8 mouse cellular contexts compared by ENCODE assay signal in genomic region chr7:51621694-51622145, GRCm38 (mm10). TPM values are rescaled to one million over a fixed set of nuclear protein-coding genes. Genes with fewer than 3 reads are reported as not detected.
DNase-seq lines count a peak whose midpoint lies in the region; ATAC-seq and TF ChIP-seq lines count a peak whose summit lies in the region.

Slc17a6 (plus strand) TSS chr7:51622006.

- peak; percentile 54 for DNase-seq in lung, postnatal 0 days (ENCODE audit: low spot score)
- DNase-seq in lung, adult 2 months: no peak
- peak; percentile 63 to 65 for DNase-seq in cerebellum, adult 2 months
- DNase-seq in hindbrain, embryonic 11.5 days (ENCODE audit: low spot score): peak; percentile 85
- DNase-seq in layer of hippocampus, postnatal 25 days (ENCODE audit: extremely low spot score in 1 of 2, low spot score in 1 of 2): peak; percentile 42 to 57
- peak; percentile 1 for DNase-seq in thymus, postnatal 25 days

- no peaks in the 10 kb centered on the region for H3K4me1 ChIP-seq in lung, postnatal 0 days (ENCODE audit: insufficient read depth, low read depth, low read length)
- H3K4me1 ChIP-seq in lung, adult 2 months (ENCODE audit: control insufficient read depth, insufficient read depth, low read length): no peaks in the 10 kb centered on the region
- H3K4me1 ChIP-seq in cerebellum, adult 2 months (ENCODE audit: control insufficient read depth, insufficient read depth, low read length): no peaks in the 10 kb centered on the region; the same call in 1 of the 2 replicates
- peaks cover 16% of the 10 kb centered on the region for H3K4me1 ChIP-seq in forebrain, embryonic 15.5 days
- 0 out of 2 replicates have a peak, but pooled peaks cover 3% of the 10 kb centered on the region for H3K4me1 ChIP-seq in hindbrain, embryonic 11.5 days (replicated peaks; ENCODE audit: control insufficient read depth, insufficient read depth, low read length)
- H3K4me1 ChIP-seq in midbrain, embryonic 12.5 days: peaks cover 10% of the 10 kb centered on the region; the same call in 1 of the 2 replicates

- peaks cover 22% of the 10 kb centered on the region; the same call in 1 of the 2 replicates for H3K27me3 ChIP-seq in lung, postnatal 0 days (replicated peaks; ENCODE audit: insufficient read depth, low read length)
- peaks cover 1% of the 10 kb centered on the region; the same call in 1 of the 2 replicates for H3K27me3 ChIP-seq in cerebellum, adult 2 months (ENCODE audit: control insufficient read depth, insufficient read depth, low read length)
- peaks cover 17% of the 10 kb centered on the region for H3K27me3 ChIP-seq in forebrain, embryonic 15.5 days
- H3K27me3 ChIP-seq in hindbrain, embryonic 11.5 days (ENCODE audit: control insufficient read depth, insufficient read depth, low read length): peaks cover 45% of the 10 kb centered on the region
- H3K27me3 ChIP-seq in midbrain, embryonic 12.5 days: peaks cover 52% of the 10 kb centered on the region

- no peak for ATAC-seq in lung, postnatal 0 days
- ATAC-seq in forebrain, embryonic 15.5 days (replicated peaks): peak; percentile 49
- peak; percentile 28 for ATAC-seq in hindbrain, embryonic 11.5 days (ENCODE audit: low FRiP score)
- ATAC-seq in midbrain, embryonic 12.5 days (ENCODE audit: low FRiP score, low read depth): peak; percentile 57

- no peaks in the 10 kb centered on the region for H3K9me3 ChIP-seq in lung, postnatal 0 days (ENCODE audit: low read length)
- no peaks in the 10 kb centered on the region for H3K9me3 ChIP-seq in forebrain, embryonic 15.5 days
- no peaks in the 10 kb centered on the region for H3K9me3 ChIP-seq in hindbrain, embryonic 11.5 days (ENCODE audit: control insufficient read depth, low read length)
- no peaks in the 10 kb centered on the region for H3K9me3 ChIP-seq in midbrain, embryonic 12.5 days

- under 1% methylated on average over 23 of the region's 23 CpGs for WGBS in lung, postnatal 0 days
- 3% methylated on average over 23 of the region's 23 CpGs for WGBS in lung, adult 2 months
- WGBS in cerebellum, adult 2 months: 2% methylated on average over 23 of the region's 23 CpGs
- 1% methylated on average over 23 of the region's 23 CpGs for WGBS in forebrain, embryonic 15.5 days
- WGBS in hindbrain, embryonic 11.5 days: under 1% methylated on average over 23 of the region's 23 CpGs
- under 1% methylated on average over 23 of the region's 23 CpGs for WGBS in midbrain, embryonic 12.5 days

- no peak within 1 kb of the TSS for H3K4me2 ChIP-seq in lung, postnatal 0 days (replicated peaks; ENCODE audit: low read depth, low read length)
- peak within 1 kb of the TSS; percentile 56 for H3K4me2 ChIP-seq in forebrain, embryonic 15.5 days (replicated peaks)
- peak within 1 kb of the TSS; percentile 8 for H3K4me2 ChIP-seq in hindbrain, embryonic 11.5 days (replicated peaks; ENCODE audit: low read depth, low read length)
- H3K4me2 ChIP-seq in midbrain, embryonic 12.5 days (replicated peaks): peak within 1 kb of the TSS; percentile 44

- no peak for TF ChIP-seq POLR2A in lung, adult 2 months (IDR thresholded peaks at IDR 0.05; ENCODE audit: borderline replicate concordance, extremely low read depth, low read depth, low read length)
- TF ChIP-seq POLR2A in cerebellum, adult 2 months (IDR thresholded peaks at IDR 0.05; ENCODE audit: borderline replicate concordance, insufficient read depth, low read length): no peak

- no peak within 1 kb of the TSS for H3K27ac ChIP-seq in lung, postnatal 0 days (ENCODE audit: low read length)
- H3K27ac ChIP-seq in cerebellum, adult 2 months (ENCODE audit: insufficient read depth, low read length): no peak within 1 kb of the TSS
- H3K27ac ChIP-seq in forebrain, embryonic 15.5 days (replicated peaks): peak within 1 kb of the TSS; percentile 91
- H3K27ac ChIP-seq in hindbrain, embryonic 11.5 days (ENCODE audit: low read depth, low read length): peak within 1 kb of the TSS; percentile 64
- peak within 1 kb of the TSS; percentile 96 for H3K27ac ChIP-seq in midbrain, embryonic 12.5 days (replicated peaks)

- TF ChIP-seq CTCF in lung, postnatal 0 days (IDR thresholded peaks at IDR 0.05): no peak
- TF ChIP-seq CTCF in lung, adult 2 months (IDR thresholded peaks at IDR 0.05; ENCODE audit: insufficient read depth, low read length): no peak
- TF ChIP-seq CTCF in cerebellum, adult 2 months (IDR thresholded peaks at IDR 0.05; ENCODE audit: borderline replicate concordance, insufficient read depth, low read depth, low read length): no peak

- no peak for TF ChIP-seq EP300 in lung, postnatal 0 days (IDR thresholded peaks at IDR 0.05)

- no peak within 1 kb of the TSS for H3K9ac ChIP-seq in lung, postnatal 0 days (replicated peaks; ENCODE audit: low read depth)
- peak within 1 kb of the TSS; percentile 51 for H3K9ac ChIP-seq in forebrain, embryonic 15.5 days (replicated peaks)
- H3K9ac ChIP-seq in hindbrain, embryonic 11.5 days (ENCODE audit: low read depth, low read length): peak within 1 kb of the TSS; percentile 42
- peak within 1 kb of the TSS; percentile 66 for H3K9ac ChIP-seq in midbrain, embryonic 12.5 days (replicated peaks)

- H3K36me3 ChIP-seq in lung, postnatal 0 days (ENCODE audit: insufficient read depth, low read length): no peaks in the 10 kb centered on the region
- no peaks in the 10 kb centered on the region for H3K36me3 ChIP-seq in forebrain, embryonic 15.5 days
- H3K36me3 ChIP-seq in hindbrain, embryonic 11.5 days (ENCODE audit: control insufficient read depth, insufficient read depth, low read length): no peaks in the 10 kb centered on the region
- H3K36me3 ChIP-seq in midbrain, embryonic 12.5 days: no peaks in the 10 kb centered on the region

- no peak within 1 kb of the TSS for H3K4me3 ChIP-seq in lung, postnatal 0 days (ENCODE audit: low read depth, low read length)
- no peak within 1 kb of the TSS for H3K4me3 ChIP-seq in lung, adult 2 months (replicated peaks; ENCODE audit: extremely low read depth, low read depth, low read length)
- peak within 1 kb of the TSS; percentile 57 for H3K4me3 ChIP-seq in cerebellum, adult 2 months (replicated peaks; ENCODE audit: insufficient read depth, low read depth, low read length)
- H3K4me3 ChIP-seq in forebrain, embryonic 15.5 days: peak within 1 kb of the TSS; percentile 38
- H3K4me3 ChIP-seq in hindbrain, embryonic 11.5 days (ENCODE audit: low read depth, low read length): peak within 1 kb of the TSS; percentile 24
- peak within 1 kb of the TSS; percentile 45 for H3K4me3 ChIP-seq in midbrain, embryonic 12.5 days

RNA-seq across cellular contexts. Expression of gene Slc17a6, which starts in this region (rescaled TPM):
- not detected in 2 replicates for polyA plus RNA-seq in lung, postnatal 0 days (2015; fragmentation: Nextera tagmentation; extraction: Ambion mirVana)
- not detected in 2 replicates for polyA plus RNA-seq in lung, adult 2 months (2012; rRNA removed)
- 33.0 and 43.1 TPM in 2 replicates for polyA plus RNA-seq in cerebellum, adult 2 months (2012; rRNA removed)
- 44.8 and 46.1 TPM in 2 replicates for polyA plus RNA-seq in forebrain, embryonic 15.5 days (2015; fragmentation: Nextera tagmentation; extraction: Ambion mirVana)
- polyA plus RNA-seq in hindbrain, embryonic 11.5 days (2014; fragmentation: Nextera tagmentation; extraction: Ambion mirVana): 33.2 and 34.9 TPM in 2 replicates
- total RNA-seq in layer of hippocampus, postnatal 25 days (2021): 10 to 100 TPM; 13.2 to 14.8 TPM
- polyA plus RNA-seq in midbrain, embryonic 12.5 days (2016; fragmentation: Nextera tagmentation; extraction: Ambion mirVana): 52.6 and 59.0 TPM in 2 replicates

Comparison
In these comparisons a context has a peak if more than half of its experiments do, and no peak if none do; other contexts are left out.
1. RNA of gene Slc17a6 (polyA plus RNA-seq): 52.6 to 59.0 TPM in midbrain, embryonic 12.5 days, 44.8 to 46.1 TPM in forebrain, embryonic 15.5 days, 33.0 to 43.1 TPM in cerebellum, adult 2 months and 33.2 to 34.9 TPM in hindbrain, embryonic 11.5 days; not detected in lung, postnatal 0 days and not detected in lung, adult 2 months; every median in the first group is over 10 times any median in the second.
2. Peak in DNase-seq in lung, postnatal 0 days; RNA of the gene not detected or under 1 TPM.
3. H3K27ac ChIP-seq: peak in forebrain, embryonic 15.5 days (single experiment), hindbrain, embryonic 11.5 days (single experiment) and midbrain, embryonic 12.5 days (single experiment); none in lung, postnatal 0 days (single experiment) and cerebellum, adult 2 months (single experiment).
4. H3K4me3 ChIP-seq: peak in cerebellum, adult 2 months (single experiment), forebrain, embryonic 15.5 days (single experiment), hindbrain, embryonic 11.5 days (single experiment) and midbrain, embryonic 12.5 days (single experiment); none in lung, postnatal 0 days (single experiment) and lung, adult 2 months (single experiment).